Mouse (Mus musculus) lung, embryonic 16.5 days (tissue): ENCODE measurements at regions not wholly inside any gene's neighbourhood (a gene's known extent, or its start where the extent isn't known, plus 50 kb on each side); places are given as distances from the start of the nearest gene placed in this dataset.

Experiments used
- ATAC-seq: fragments of 200-750 bp; cut with Nextera tagmentation; 2 replicates; pipeline ENCODE4 v1.8.0; 2017; ENCODE audit warnings: low read depth, mild to moderate bottlenecking, moderate library complexity
- H3K27ac ChIP-seq: fragments of 300-500 bp; sonication (generic); 2 replicates; pipeline ENCODE4 v1.5.1; 2014; ENCODE audit warnings: mild to moderate bottlenecking, control low read depth, low read length
- H3K27me3 ChIP-seq: fragments of 300-500 bp; sonication (generic); 2 replicates; pipeline ENCODE4 v1.6.1; 2014; ENCODE audit warnings: low read depth, low read length, mixed read lengths; ENCODE audit not compliant: control insufficient read depth, insufficient read depth
- H3K36me3 ChIP-seq: fragments of 300-500 bp; sonication (generic); 2 replicates; pipeline ENCODE4 v1.6.1; 2014; ENCODE audit warnings: low read length; ENCODE audit not compliant: control insufficient read depth, insufficient read depth
- H3K4me1 ChIP-seq: fragments of 300-500 bp; sonication (generic); replicated peaks from 2 replicates; pipeline ENCODE4 v1.6.1; 2014; ENCODE audit warnings: low read length, mixed read lengths; ENCODE audit not compliant: control insufficient read depth, insufficient read depth
- H3K4me2 ChIP-seq: fragments of 300-500 bp; sonication (generic); 2 replicates; pipeline ENCODE4 v1.6.1; 2014; ENCODE audit warnings: low read depth, low read length, control low read depth
- H3K4me3 ChIP-seq: fragments of 300-500 bp; sonication (generic); 2 replicates; pipeline ENCODE4 v1.5.1; 2014; ENCODE audit warnings: mild to moderate bottlenecking, low read length, control low read depth
- H3K9ac ChIP-seq: fragments of 300-500 bp; sonication (generic); 2 replicates; pipeline ENCODE4 v1.6.1; 2014; ENCODE audit warnings: low read length, control low read depth
- H3K9me3 ChIP-seq: fragments of 300-500 bp; sonication (generic); 2 replicates; pipeline ENCODE4 v1.6.1; 2016; ENCODE audit warnings: low read length; ENCODE audit not compliant: control insufficient read depth
- WGBS: fragments of 180-500 bp; shearing (Covaris S2); extraction: QIAGEN DNeasy Blood & Tissue Kit; methylation state at CpG from one replicate; pipeline ENCODE4 v1.1.7; 2014; 5-methylcytosine and 5-hydroxymethylcytosine counted together

DNA sequence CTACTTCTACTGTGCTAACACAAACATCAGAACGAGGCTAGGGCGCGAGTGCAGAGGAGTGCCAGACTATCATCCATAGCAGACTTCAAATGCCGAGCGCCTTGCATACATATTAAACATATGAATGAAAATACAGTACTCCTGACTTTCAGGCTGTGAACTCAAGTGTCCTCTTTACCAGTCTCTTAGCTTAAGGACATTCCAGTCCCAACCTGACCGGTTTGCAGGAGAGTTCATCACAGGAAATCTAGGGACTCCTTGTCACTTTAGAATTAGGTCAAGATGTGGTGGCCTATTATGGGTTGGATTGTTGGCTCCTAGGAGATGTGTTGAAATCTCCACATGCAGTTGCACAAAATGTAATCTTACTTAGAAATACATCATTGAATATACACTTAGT is 150.9 kb upstream of the Rbms1 start:
- no peaks in the 10 kb centered on the region for H3K9me3 ChIP-seq
- no peaks in the 10 kb centered on the region; the same call in 1 of the 2 replicates for H3K4me1 ChIP-seq
- no peak overlapping the region for H3K4me2 ChIP-seq
- no peaks in the 10 kb centered on the region for H3K36me3 ChIP-seq
- H3K27ac ChIP-seq: no peak overlapping the region
- no peak overlapping the region for H3K4me3 ChIP-seq
- WGBS: 41% methylated on average over 6 of the region's 6 CpGs
- peak; percentile 89 for ATAC-seq
- H3K9ac ChIP-seq: no peak overlapping the region
- no peaks in the 10 kb centered on the region for H3K27me3 ChIP-seq

DNA sequence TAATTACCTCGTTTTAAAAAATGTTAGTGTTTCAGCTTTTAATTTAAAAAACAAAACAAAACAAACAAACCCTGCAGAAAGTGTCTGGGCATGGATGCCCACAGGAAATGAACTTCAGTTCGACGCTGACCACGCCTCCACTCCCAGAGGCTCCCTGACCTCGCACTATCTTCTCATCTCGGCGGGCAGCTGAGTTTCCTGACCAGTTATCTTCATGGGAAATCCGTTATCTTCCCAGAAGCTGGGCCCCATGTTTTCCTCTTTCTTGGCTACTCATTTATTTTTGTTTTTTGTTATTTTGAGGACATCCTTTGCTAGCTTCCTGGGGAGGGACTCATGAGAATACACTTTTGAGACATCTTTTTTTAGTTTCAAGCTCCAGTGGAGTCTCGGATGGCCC is 147.6 kb upstream of the Rbms1 start:
- no peak overlapping the region for H3K4me2 ChIP-seq
- WGBS: 43% methylated on average over 9 of the region's 9 CpGs
- no peak overlapping the region for H3K9ac ChIP-seq
- no peak overlapping the region for H3K27ac ChIP-seq
- no peaks in the 10 kb centered on the region for H3K36me3 ChIP-seq
- H3K4me3 ChIP-seq: no peak overlapping the region
- H3K4me1 ChIP-seq: no peaks in the 10 kb centered on the region; the same call in 1 of the 2 replicates
- H3K9me3 ChIP-seq: no peaks in the 10 kb centered on the region
- ATAC-seq: no peak
- no peaks in the 10 kb centered on the region for H3K27me3 ChIP-seq

DNA sequence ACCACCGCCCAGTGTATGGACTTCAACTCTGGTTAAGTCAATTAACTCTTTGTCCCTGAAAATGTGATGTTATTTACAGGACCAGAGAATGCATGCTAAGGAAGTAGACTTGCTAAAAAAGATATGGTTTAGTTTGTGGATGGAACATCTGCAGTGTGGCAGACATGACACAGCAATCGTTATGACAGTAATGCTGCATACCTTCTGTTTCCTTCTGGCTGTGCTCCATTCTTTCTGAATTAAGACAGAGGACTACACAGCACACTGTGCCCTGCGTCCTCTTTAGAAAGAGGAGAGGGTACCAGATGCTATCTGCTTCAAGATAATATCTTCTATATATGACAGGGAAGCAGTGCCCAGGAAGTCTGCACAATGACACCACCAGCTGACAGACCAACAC is 146.6 kb upstream of the Rbms1 start:
- no peak overlapping the region for H3K4me3 ChIP-seq
- WGBS: 57% methylated on average over 3 of the region's 3 CpGs
- no peak overlapping the region for H3K9ac ChIP-seq
- no peak overlapping the region for H3K27ac ChIP-seq
- no peaks in the 10 kb centered on the region for H3K9me3 ChIP-seq
- no peaks in the 10 kb centered on the region for H3K36me3 ChIP-seq
- no peaks in the 10 kb centered on the region; the same call in 1 of the 2 replicates for H3K4me1 ChIP-seq
- no peak overlapping the region for H3K4me2 ChIP-seq
- H3K27me3 ChIP-seq: no peaks in the 10 kb centered on the region
- ATAC-seq: no peak

DNA sequence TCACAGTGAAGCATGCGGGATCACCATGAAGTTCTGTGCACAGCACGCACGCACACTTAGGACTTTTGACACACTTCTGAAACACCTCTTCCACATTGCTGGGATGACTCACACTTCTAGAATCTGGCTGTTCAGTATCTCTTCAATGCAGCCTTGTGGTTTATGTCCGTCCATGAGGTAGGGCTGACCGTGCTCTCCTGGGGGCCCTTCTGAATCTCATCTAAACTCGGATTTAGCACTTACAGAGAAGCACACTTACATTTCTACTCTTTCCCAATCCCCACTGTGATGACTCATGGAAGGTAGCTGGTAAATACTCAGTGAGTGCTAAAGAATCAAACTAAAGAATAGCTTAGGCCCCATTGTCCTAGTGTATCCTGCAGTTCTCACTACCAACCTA is 142.2 kb upstream of the Rbms1 start:
- ATAC-seq: no peak
- WGBS: 78% methylated on average over 6 of the region's 6 CpGs
- no peaks in the 10 kb centered on the region for H3K4me1 ChIP-seq
- no peak overlapping the region for H3K9ac ChIP-seq
- no peaks in the 10 kb centered on the region for H3K27me3 ChIP-seq
- H3K36me3 ChIP-seq: no peaks in the 10 kb centered on the region
- no peaks in the 10 kb centered on the region for H3K9me3 ChIP-seq
- H3K4me2 ChIP-seq: no peak overlapping the region
- no peak overlapping the region for H3K27ac ChIP-seq
- H3K4me3 ChIP-seq: no peak overlapping the region

DNA sequence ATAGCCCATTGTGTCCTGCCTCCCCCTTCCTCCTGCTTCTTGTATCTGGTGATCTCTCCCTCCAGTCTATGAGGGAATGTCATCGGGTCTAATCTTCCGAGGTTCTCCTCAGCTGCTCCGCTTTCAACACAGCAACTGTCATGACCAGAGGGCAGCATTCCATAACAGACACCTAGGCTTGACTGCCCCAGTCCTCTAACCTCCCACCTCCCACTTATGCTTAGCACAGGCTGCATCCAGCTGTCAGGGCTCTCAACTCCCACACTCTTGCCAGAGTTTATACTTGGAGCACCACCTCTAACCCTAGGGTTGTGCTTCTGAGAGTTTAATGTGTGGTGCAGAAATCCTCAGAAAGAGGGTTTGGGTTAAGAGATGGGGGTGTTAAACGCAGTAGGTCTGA is 137.9 kb upstream of the Rbms1 start:
- ATAC-seq: peak; percentile 95
- H3K27ac ChIP-seq: no peak overlapping the region

DNA sequence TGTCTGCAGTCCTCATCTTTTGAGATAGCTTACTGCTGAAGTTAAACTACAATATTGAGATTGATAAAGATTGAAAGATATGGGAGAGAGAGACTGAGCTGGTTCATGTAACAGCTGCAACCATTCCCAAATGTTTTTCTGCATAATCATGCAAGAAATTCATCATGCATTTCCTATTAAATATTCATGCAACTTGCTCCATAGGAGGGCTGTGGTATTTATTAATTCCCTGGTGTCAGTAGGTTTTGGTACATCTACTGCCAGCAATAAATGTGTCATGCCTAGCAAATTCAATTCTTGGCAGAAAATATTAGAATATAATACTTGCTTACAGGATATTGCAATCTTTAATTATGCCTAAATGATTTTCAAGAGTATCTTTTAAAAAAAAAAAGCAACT is 125.5 kb upstream of the Rbms1 start:
- no peaks in the 10 kb centered on the region; the same call in 1 of the 2 replicates for H3K4me1 ChIP-seq
- no peak overlapping the region for H3K4me3 ChIP-seq

More for the DNA sequence above, 137.9 kb upstream of the Rbms1 start:
- Histone ChIP-seq H3K36me3 (no peaks in the 10 kb centered on the region), H3K4me2 (no peak overlapping the region), H3K4me3 (no peak overlapping the region), H3K27me3 (no peaks in the 10 kb centered on the region), H3K9ac (no peak overlapping the region), H3K9me3 (no peaks in the 10 kb centered on the region), H3K4me1 (no peaks in the 10 kb centered on the region)
- 51% methylated on average over 4 of the region's 4 CpGs for WGBS

DNA sequence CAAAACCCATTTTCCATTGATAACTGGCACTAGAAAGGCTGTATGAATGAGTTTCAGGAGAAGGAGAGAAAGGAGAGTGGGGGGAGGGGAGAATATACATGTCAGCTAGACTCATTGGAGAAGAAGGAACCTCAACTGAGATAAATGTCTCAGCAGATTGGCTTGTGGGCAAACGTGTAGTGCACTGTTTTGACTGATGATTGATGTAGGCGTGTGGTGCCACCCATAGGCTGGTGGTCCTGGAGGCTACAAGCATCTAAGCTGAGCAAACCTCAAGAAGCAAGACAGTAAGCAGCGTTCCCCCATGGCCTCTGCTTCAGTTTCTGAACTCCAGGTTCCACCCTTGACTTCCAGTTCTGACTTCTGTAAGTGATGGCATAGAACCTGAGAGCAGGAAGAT is 121.8 kb upstream of the Rbms1 start:
- Histone ChIP-seq H3K27ac (no peak overlapping the region), H3K36me3 (no peaks in the 10 kb centered on the region), H3K4me1 (no peaks in the 10 kb centered on the region; the same call in 1 of the 2 replicates), H3K9me3 (no peaks in the 10 kb centered on the region), H3K4me3 (no peak overlapping the region), H3K9ac (no peak overlapping the region), H3K27me3 (no peaks in the 10 kb centered on the region), H3K4me2 (no peak overlapping the region)
- no peak for ATAC-seq
- 63% methylated on average over 3 of the region's 3 CpGs for whole genome bisulfite sequencing

More for the DNA sequence above, 125.5 kb upstream of the Rbms1 start:
- H3K36me3 ChIP-seq: no peaks in the 10 kb centered on the region
- H3K9ac ChIP-seq: no peak overlapping the region
- no peaks in the 10 kb centered on the region for H3K9me3 ChIP-seq
- ATAC-seq: no peak
- H3K27ac ChIP-seq: no peak overlapping the region
- no peaks in the 10 kb centered on the region for H3K27me3 ChIP-seq
- no peak overlapping the region for H3K4me2 ChIP-seq

DNA sequence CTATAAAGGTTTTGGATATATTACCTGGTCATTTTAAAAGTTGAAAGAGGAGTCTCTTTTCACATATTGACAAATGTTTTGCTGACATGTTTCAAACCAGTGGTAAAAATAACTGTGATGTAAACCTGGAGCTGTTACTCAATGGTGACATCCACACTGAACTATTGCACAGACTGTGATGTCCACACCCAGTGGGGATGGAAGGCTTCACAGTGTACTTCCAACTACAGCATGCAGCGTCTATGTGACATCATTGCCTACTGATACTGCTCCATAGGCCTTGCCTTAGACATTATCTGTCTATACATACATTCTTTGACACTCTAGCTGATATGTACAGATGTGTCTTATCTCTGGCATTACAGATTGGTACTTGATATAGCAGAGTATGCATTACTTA is 120.1 kb upstream of the Rbms1 start:
- no peaks in the 10 kb centered on the region for H3K27me3 ChIP-seq
- no peak for ATAC-seq
- H3K9me3 ChIP-seq: no peaks in the 10 kb centered on the region
- no peak overlapping the region for H3K4me3 ChIP-seq
- WGBS: 87% methylated on average over 1 of the region's 1 CpGs
- H3K4me1 ChIP-seq: no peaks in the 10 kb centered on the region; the same call in 1 of the 2 replicates
- H3K27ac ChIP-seq: no peak overlapping the region
- no peak overlapping the region for H3K4me2 ChIP-seq
- no peaks in the 10 kb centered on the region for H3K36me3 ChIP-seq
- H3K9ac ChIP-seq: no peak overlapping the region

DNA sequence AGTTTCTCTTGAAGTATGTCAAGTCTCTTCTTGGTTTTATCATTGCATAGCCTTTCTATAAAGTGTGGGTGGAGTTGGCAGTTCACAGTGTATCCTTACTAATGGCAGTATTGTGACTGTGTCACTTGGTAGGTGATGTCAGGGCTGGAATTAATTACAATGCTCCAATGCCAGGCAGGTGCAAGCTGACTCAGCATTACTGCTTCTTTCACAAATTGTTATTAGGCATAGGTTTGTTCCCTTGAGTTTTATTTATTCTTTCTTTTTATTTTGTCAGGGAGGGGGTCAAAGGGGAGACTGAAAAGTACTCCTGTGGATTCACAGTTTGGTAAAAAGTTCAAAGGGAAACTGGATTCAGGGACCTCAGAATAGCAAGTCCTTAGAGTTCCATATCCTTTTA is 119.6 kb upstream of the Rbms1 start:
- H3K4me1 ChIP-seq: no peaks in the 10 kb centered on the region; the same call in 1 of the 2 replicates
- no peak overlapping the region for H3K4me2 ChIP-seq
- no peak overlapping the region for H3K4me3 ChIP-seq
- ATAC-seq: no peak
- H3K27ac ChIP-seq: no peak overlapping the region
- H3K9me3 ChIP-seq: no peaks in the 10 kb centered on the region
- no peak overlapping the region for H3K9ac ChIP-seq
- H3K36me3 ChIP-seq: no peaks in the 10 kb centered on the region
- H3K27me3 ChIP-seq: no peaks in the 10 kb centered on the region

DNA sequence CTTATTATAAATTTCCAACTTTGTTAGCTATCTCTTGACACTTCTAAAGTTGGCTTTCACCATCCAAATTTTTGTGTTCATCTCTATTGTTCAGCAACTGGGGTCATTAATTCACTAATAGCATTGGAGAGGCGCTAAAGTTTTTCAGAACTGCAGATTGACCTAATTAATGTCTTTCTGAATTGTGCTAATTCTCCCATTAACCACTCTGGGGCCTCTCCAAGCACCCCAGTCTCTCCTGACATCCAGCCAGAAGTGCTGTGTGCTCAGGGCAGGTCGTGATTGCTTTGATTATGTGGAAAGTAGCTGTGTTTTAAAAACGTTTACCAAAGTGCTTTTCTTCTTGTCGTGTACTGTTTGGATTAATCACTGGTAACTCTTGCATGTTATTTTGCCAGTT is 117.0 kb upstream of the Rbms1 start:
- H3K4me3 ChIP-seq: no peak overlapping the region
- no peak for ATAC-seq
- no peaks in the 10 kb centered on the region for H3K9me3 ChIP-seq
- H3K9ac ChIP-seq: no peak overlapping the region
- H3K27ac ChIP-seq: no peak overlapping the region
- H3K4me1 ChIP-seq: no peaks in the 10 kb centered on the region
- no peaks in the 10 kb centered on the region for H3K27me3 ChIP-seq
- no peak overlapping the region for H3K4me2 ChIP-seq
- no peaks in the 10 kb centered on the region for H3K36me3 ChIP-seq
- whole genome bisulfite sequencing: 27% methylated on average over 4 of the region's 4 CpGs
